Mouse (Mus musculus) right cerebral cortex, postnatal 10 days (tissue): Measurements from ENCODE around the gene Btbd19.

Experiments
- DNase-seq, 2 experiments: peaks; one replicate each; pipeline ENCODE4 v3.0.0; 2021; ENCODE audit warnings: low spot score in 2 of 2

Gene Btbd19

DNA sequence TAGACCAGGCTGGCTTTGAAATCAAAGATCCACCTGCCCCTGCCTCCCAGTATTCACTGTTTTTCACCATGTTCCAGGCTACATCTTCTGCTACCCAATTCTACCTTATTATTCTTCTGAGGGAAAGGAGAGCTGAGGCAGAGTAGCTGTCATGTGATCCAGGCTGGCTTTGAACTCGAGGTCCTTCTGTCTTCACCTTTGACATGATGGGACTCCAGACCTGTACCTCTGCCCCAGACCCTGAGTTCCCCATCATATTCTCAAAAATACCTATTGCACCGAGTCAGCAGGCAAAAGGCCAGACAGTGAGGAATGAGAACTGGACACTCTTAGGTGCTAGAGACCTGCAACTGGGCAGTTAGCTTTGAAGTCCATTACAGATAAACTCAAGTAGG, 9.1 kb upstream of the Btbd19 start:
- peak in 1 of 2 experiments; percentile 33 for DNase-seq

DNA sequence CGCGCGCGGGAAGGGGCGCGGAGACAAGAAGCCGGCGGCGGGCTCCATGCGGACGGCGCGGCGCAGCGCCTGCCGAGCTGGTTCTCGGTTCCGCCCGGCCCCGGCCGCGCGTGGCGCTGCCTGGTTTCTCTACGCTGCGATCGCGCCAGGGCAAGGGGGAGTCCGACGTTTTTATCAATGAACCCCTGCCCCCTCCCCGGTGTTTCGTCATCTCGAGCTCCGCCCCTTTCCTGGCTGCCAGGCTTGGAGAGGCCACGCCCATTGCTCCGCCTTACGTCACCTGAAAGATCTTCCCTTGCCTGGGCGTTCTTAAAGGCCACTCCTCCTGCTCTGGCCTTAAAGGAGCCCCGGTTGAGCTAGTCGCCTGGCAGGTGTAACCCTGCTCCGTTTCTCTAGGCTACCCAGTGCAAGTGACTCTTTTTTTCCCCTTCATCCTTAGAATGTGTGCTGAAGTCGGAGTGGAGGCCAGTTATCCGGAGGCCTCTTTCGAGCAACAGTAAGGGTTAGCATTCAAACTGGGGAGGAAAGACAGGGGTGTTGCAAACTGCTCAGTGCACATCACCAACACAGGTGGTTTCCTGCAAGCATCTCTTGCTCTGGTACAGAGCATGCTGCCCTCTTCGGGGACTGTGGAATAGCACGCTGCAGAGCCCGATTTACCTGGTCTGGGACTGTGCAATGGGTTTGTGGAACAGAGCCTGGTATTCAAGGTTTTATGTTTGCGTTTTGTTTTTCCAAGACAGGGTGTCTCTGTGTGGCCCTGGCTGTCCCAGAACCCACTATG, 8.5 kb upstream of the Btbd19 start, which contains the start of gene Plk3:
Gene Plk3 (minus strand): TSS at position 147 of the 784 bp plus-strand sequence.
- DNase-seq, result peak; percentile 98

DNA sequence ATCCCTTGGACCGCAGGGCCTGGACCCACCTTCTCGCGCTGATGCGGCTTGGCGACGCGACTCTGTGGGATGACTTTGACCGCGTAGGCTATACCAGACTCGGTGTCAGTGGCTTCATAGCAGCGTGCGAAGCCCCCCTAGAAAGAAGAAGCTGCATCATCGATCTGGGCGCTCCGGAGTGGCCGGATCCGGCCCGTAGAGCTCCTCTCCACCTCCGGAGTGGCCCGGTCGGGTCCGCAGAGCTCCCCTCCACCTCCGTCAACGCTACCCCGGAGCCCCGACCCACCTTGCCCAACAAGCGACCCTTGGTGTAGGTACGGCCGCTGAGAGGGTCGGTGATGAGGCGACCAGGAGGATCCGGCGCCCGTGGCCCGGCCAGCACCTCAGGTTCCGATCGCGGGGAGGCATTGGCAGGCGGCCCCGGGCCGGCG, 7.9 kb upstream of the Btbd19 start:
- no peak for DNase-seq

DNA sequence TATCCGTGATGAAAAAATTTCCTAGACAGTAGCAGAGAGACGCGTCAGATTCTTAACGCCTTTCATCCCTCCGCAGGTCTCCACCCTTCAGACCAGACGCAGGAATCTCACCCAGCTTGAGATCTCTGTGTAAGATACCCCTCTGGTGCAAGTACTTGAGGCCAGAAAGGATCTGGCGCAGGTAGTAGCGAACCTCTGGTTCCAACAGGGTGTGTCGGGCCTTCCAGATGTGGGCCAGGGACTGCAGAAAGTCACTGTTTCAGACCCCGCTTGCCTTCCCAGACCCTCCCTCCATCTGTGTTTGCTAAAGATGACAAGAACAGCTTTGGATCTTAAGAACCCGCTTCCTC, 7.2 kb upstream of the Btbd19 start:
- no peak for DNase-seq

DNA sequence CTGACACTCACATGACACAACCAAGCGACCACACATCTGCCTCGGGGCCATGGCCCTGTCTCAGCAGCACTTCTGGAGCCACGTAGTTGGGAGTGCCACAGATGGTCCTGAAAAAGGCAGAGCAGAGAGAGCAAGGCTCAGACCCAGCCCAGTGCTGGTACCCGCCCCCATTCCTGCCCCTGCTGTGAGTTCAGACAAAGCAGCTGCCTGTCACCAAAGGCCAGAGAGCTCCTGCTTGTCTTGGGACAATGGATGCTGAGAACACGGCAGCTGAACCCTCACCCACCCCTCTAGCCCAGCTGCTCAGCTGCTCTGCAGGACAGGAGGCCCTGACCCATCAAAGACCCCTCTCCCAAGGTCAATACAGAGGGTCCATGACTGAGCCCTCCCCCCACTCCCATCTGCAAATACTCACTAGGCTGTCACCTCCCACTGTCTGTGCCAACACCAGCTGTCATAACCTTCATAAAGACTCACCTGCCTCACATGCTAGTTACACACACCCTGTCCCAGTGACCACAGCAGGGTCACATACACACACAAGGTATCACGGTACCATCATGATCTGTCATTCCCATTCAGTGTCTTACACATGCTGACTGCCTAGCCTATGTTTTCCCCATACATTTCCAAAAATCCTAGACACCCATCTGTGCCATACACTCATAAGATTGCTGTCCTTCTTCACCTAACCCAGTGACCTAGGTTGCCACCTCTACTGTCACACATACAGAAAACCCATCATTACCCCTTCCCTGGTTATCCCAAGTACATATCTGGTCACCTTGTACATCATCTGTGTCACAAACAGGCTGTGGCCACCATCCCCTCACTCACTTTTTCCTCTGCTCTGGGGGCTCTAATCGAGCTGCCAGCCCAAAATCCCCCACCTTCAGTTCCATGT, 6.6 kb upstream of the Btbd19 start:
- DNase-seq, result no peak

DNA sequence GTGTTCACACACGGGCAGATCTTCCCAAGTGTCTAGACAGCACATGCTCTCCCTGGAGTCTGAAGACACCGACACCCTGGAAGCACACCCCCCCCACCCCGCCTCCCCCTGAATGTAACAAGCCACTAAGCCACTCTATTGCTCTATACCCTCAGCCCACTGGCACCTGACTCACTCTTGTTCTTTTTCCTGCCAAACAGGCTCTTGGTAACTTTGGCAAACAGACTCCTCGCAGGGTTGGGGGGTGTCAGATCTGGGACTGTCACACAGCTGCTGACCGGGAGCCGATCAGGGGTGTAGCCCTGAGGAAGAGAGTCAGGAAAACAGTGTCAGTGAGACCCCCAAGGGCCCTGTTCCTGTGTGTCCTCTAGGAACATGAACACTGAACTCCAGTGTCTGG, 5.7 kb upstream of the Btbd19 start:
- peak in 1 of 2 experiments; percentile 17 for DNase-seq

DNA sequence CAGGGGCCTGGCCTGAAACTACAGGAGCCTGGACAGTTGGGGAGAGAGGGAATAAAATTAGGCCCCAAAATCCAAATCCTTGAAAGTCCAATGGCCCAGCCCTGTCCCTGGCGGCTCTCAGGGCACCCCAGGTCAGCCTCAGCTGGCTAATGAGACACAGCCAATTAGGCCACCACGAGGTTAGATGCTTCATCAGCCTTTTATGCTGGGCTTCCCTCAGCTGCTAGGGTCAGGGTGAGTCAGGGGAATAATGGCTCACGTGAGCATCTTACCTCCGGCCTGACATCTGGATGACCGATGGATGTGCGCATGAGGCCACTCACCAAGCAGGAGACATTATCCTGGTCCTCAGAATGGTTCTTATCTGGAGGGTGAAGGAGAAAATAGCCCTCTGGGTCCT, 5.3 kb upstream of the Btbd19 start:
- peak in 1 of 2 experiments; percentile 22 for DNase-seq

DNA sequence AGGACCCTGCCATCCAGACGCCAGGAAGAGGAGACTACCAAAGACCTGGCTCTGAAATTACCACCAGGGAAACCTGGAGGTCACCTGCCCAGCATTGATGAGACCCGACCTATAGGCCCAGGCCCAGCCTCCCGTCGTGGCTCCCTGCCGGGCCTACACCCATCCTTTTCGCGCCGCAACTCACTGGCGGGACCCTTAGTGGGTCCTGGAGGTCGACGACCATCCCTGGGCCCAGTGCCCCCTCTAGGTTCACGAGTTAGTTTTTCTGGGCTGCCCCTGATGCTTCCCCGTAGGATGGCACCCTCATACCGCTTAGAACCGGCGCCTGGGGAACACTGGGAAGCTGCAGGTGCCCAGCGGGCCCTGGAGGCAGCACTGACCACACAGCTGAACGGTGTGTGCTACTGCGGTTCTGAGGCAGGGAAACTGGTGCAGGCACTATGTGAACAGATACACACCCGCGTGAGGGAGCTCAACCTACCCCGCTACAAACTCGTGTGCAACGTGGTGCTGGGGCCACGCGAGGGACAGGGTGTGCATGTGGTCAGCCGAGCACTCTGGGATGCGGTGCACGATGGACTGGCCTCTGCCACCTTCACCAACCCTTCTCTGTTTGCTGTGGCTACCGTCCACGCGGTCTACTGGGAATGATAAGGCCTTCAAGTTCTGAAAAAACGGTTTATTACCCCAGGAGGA, 2.6 kb upstream of the Btbd19 start:
- peak in 1 of 2 experiments; percentile 27 for DNase-seq

DNA sequence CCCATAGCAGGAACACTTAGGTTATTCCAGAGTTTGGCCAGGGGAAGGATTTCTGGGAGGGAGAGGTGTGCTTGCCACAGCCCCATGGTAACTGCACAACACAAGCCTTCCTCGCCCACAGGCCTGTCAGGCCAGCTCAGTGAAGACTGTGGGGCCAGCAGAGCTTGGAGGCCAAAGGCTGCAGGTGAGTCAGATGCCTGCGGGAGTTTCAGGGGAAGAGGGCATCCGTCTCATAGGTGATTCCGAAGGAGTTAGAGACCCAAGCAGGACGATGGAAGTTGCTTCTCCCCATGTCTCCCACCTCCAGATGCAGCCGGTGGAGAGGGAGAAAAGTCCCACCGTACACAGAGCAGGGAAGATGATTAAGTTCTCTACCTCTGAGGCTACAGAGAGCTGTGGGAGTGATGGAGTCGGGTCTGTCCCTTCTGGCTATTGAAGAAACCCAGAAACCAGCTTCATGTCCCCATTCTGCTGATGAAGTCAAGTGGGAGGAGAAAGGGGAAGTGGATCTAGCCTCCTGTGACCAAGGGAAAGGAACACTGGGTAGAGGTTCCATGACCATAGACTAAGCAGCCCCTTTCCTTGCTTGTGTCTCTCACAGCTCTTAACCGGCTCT, 1.3 kb upstream of the Btbd19 start, which contains the start of gene Tctex1d4:
Gene Tctex1d4 (plus strand): TSS at position 120 of the 616 bp plus-strand sequence.
- peak; percentile 16 to 27 for DNase-seq

DNA sequence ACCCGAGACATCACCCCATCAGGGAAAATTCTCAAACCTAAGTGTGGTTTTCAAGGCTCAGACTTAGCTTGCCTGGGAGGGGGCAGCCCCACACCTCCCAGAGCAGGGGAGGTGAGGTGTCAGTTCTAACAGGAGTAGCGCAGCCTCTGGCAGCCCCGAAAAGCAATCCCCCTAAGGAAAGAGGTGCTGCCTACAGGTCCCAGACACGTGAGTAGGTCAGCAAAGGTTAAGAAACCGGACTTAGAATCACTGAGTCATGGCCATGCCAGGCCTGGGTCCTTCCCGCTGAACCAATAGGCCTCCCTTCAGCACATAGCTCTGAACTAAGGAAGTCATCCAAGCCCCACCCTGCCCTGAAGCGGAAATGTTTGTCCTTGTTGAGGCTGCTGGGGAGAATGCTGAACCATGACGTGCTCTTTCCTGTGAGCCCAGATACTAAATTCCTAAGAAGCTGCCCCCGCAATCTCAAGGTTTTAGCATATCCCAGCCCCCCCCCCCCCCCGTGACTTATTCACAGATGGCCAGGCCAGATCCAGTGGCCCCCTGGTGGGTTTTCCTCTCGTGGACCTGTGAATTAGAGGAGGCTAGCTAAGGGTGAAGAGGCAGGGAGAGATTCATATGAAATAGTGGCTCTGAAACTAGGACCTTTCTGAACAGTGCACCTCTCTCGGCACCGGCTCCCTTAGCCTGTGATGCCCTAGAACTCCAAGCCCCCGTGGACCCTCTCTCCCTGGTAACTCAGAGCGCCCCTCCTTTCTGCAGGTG, 567 bp upstream of the Btbd19 start:
- peak; percentile 57 to 65 for DNase-seq

DNA sequence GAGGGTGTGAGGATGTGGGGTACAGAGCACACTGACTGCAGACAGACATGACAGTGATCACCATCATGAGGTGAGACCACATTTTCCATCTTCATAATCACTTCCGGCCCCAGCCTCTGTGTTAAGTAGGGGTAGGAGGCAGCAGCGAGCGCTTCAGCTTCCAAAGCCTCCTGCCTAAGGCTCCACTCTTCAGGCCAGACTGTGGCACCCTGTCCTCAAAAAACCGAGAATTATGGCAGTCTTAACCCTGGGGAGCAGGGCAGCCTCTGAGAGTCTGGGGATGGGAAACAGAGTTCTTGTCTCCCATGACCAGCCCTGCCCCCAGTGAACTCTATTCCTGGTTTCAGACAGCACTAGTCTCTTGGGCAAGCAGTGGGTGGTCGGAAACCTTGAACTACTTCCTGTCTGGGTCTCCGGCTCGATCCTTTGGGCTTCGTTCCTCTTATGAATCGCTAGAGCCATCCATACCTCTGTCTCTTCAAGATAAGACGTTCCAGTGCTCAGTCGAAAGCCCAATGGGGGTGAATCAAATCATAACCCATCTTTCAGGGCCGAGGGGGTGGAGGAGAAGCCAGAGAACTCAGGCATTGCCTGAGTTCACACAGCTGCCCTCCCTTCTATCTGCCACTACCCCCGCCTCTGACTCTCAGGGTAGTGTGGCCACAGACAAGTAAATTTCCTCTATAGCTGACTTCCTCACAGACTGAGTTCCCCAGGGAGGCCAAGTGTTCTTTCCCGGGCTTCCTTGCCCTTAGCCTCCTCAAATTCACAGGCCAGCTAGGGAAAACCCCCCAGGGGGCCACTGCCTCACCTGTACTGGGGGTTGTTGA, 792 bp downstream of the Btbd19 start:
- peak; percentile 60 to 69 for DNase-seq

DNA sequence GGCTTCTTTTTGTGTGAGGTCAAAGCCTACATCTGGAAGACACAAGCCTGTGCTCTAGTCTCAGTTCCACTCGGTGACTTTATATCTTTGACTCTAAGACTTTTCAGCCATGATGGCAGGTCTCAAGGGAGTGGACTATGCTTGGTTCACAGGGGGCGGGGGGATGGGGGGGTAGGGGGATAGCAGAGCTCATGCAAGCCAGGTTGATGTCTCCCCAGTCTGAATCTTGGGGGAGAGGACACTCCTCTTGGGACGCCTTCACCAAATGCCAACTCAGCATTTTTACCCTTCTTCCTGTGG, 1.4 kb downstream of the Btbd19 start:
- no peak for DNase-seq

DNA sequence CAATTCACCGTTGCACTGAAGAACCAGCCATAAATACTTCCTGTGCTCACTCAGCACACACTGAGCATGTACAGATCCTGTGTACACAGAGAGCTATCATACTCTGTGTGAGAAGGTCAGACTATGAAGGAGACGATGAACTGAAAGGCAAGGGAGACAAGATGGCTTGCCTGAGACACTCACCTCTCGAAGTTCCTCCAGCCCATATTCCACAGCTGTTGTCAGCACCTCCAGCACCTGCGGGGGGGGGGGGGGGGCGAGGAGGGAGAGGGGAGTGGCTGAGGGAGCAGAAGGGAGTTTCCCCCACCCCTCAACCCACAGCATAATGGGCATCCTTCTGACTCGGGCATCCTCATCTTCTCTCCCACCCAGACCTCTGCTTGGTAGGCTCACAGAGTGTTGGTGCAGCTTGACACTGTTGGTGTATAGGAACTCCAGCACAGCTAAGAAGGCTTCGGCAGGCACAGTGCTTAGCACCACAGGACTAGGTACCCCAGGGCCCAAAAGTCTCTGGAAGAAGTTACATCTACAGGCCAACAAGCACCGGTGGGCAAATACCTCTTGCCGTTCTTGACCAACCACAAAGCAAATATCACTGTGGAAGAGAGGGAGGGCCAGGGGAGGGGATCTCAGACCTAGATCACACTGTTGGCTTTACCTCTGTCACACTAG, 1.8 kb downstream of the Btbd19 start:
- DNase-seq, result peak in 1 of 2 experiments; percentile 15

DNA sequence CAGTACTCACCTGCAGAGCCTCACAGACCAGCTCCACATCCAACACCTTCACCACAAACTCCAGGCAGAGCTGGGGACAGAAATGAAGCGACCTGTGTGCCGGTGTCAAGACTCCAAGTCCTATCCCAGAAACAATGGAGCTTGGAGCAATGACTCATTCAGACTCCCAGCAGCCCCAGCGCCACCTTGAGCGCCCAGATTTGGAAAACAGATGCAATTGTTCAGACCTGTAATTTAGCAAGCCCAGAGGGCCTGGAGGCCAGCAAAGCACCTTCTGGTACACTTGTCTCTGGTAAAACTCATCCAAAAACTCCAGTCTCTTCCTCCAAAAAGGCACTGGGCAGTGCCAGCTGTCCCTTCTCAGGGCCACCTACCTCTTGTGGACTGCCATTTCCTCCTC, 3.3 kb downstream of the Btbd19 start:
- peak in 1 of 2 experiments; percentile 21 for DNase-seq

DNA sequence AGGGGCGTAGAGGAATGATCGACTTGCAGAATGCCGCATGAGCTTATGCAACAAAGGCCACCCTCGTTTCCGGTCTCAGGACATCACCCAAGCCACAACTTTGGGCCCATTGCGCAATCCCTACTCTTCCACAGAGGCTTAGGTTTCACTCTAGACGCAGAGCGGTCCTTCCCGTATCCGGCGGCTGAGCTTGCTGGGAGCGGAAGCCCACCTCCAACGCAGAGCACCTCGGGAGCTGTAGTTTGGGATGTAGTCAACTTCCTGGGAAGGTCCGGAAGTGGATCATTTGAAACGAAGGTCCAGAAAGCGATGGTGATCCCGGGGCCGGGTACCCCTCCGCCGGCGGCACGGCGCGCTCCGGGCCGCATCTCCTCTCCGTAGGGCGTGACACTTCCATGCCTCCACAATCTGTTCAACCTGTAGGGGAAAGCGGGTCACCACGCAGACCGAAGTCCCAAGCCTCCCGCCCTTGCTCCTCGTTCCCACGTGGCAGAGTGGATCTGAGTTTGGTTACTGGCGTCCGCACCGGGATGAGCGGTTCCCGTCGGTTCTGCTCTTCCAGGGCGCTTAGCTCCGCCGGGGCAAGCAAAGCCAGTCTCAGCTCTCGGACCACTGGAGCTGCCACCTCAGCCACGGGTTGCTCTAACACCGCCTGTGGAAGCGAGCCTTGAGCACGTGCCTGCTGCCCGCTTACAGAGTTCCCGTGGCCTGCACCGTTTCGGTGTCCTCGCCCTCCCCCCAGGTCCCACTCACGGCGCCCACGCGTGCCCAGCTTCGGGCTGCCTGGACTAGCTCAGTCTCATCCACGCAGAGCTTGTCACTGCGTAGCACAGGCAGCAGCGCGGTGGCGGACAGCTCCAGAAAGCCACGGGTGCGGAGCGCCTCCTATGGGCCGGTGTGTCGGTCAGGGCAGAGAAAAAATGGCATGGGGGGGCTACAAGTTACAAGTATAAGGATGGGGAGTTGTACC, 4.8 kb downstream of the Btbd19 start:
- DNase-seq, result peak; percentile 96 to 97

DNA sequence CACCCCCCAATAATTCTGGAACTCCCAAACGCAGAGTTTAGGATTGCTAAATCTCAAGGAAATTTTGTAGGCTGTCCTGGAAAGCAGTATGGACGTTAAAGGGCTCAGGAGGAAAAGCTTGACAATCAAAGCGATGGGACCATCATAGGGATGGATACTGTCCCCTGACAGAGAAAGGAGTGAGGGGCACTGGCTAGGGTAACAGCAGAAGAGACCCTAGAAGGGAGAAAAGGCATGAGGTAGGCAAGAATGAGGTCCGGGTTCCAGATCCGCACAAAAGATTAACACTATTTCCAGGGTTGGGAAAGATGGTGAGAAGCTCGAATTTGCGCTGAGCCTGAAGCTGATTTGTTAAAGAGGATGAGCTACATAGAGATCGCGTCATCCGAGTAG, 5.5 kb downstream of the Btbd19 start:
- DNase-seq, result no peak

DNA sequence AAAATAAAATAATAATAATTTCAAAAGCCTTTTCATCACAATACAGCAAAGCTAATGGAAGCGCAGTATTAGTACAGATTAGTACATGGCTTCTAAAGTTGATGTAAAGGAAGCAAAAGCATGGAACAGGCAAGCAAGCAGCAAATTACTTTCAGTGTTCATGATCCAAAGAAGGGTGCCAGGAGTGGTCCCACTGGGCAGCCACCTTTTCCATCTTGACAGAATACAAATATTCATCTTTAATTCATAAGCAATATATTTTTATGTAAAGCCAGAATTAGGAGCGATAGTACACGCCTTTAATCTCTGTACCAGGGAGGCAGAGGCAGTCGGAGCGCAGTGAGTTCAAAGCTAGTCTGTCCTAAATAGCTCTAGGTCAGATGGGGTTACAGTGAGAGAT, 5.9 kb downstream of the Btbd19 start:
- DNase-seq, result peak in 1 of 2 experiments; percentile 19

DNA sequence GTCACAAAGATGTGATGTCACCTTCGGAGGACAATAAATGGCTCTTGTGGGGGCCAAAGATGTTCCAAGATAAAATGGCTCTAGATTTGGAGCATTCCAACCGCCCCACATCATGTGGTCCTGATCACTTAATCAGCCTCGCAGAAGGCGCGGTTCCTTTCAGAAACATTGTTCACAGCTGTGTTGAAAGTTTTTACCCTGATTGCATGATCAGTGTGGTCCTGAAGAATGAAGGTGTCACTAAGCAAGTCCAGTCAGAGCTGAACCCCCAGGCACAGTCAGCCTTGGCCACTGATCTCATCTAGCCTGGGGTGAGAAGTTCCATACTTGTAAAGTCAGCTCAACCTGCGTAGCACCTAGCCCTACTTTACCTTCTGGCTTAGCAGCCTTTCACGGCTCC, 7.6 kb downstream of the Btbd19 start:
- DNase-seq, result no peak
